Mouse (Mus musculus): Measurements from ENCODE around the gene Gorasp1. TPM values are rescaled to one million over a fixed set of nuclear protein-coding genes. Genes with fewer than 3 reads are reported as not detected.
A peak's percentile ranks its signal among the peaks of the same experiment; 100 is the strongest.

The Gorasp1 gene
- polyA plus RNA-seq, 1 experiment from 2014 or later, result 29.2 TPM

GRCm38 (mm10) chr9:119966221-119966910 lies 29.0 kb upstream of the Gorasp1 start:
- H3K36me3 ChIP-seq (replicated peaks), result peaks cover 2% of the 10 kb centered on the region; the same call in 1 of the 2 replicates
- no peak overlapping the region for H3K4me3 ChIP-seq
- no peaks in the 10 kb centered on the region for H3K9me3 ChIP-seq
- DNase-seq (ENCODE audit: low spot score), result no peak
- no peak overlapping the region; the same call in 1 of the 2 replicates for H3K27ac ChIP-seq (replicated peaks)
- H3K4me1 ChIP-seq, result peaks cover 28% of the 10 kb centered on the region
- WGBS, result 87% methylated on average over 26 of the region's 26 CpGs
- H3K27me3 ChIP-seq (replicated peaks; ENCODE audit: low read depth, poor library complexity, severe bottlenecking), result peaks cover 20% of the 10 kb centered on the region

GRCm38 (mm10) chr9:119965186-119965585 lies 27.8 kb upstream of the Gorasp1 start:
- H3K9me3 ChIP-seq, result no peaks in the 10 kb centered on the region
- no peak for DNase-seq (ENCODE audit: low spot score)
- H3K36me3 ChIP-seq (replicated peaks), result no peaks in the 10 kb centered on the region
- no peak overlapping the region for H3K4me3 ChIP-seq
- 83% methylated on average over 3 of the region's 3 CpGs for WGBS
- peaks cover 26% of the 10 kb centered on the region for H3K27me3 ChIP-seq (replicated peaks; ENCODE audit: low read depth, poor library complexity, severe bottlenecking)
- peaks cover 16% of the 10 kb centered on the region for H3K4me1 ChIP-seq
- H3K27ac ChIP-seq (replicated peaks), result no peak overlapping the region

- no peaks in the 10 kb centered on the region for H3K9me3 ChIP-seq
- WGBS, result 73% methylated on average over 3 of the region's 3 CpGs
- H3K27me3 ChIP-seq (replicated peaks; ENCODE audit: low read depth, poor library complexity, severe bottlenecking), result peaks cover 26% of the 10 kb centered on the region
- no peak overlapping the region for H3K27ac ChIP-seq (replicated peaks)
- H3K36me3 ChIP-seq (replicated peaks), result no peaks in the 10 kb centered on the region
- no peak overlapping the region for H3K4me3 ChIP-seq
- DNase-seq (ENCODE audit: low spot score), result no peak
- peaks cover 13% of the 10 kb centered on the region for H3K4me1 ChIP-seq
Measured at GRCm38 (mm10) chr9:119964206-119964605, 26.8 kb upstream of the Gorasp1 start.

GRCm38 (mm10) chr9:119962987-119963667 lies 25.8 kb upstream of the Gorasp1 start:
- peak overlapping the region; percentile 43 for H3K4me3 ChIP-seq
- no peaks in the 10 kb centered on the region for H3K36me3 ChIP-seq (replicated peaks)
- no peaks in the 10 kb centered on the region for H3K9me3 ChIP-seq
- peak; percentile 89 for DNase-seq (ENCODE audit: low spot score)
- peaks cover 13% of the 10 kb centered on the region for H3K4me1 ChIP-seq
- H3K27ac ChIP-seq (replicated peaks), result peak overlapping the region; percentile 60; the same call in 1 of the 2 replicates
- WGBS, result 9% methylated on average over 21 of the region's 21 CpGs
- peaks cover 26% of the 10 kb centered on the region for H3K27me3 ChIP-seq (replicated peaks; ENCODE audit: low read depth, poor library complexity, severe bottlenecking)

GRCm38 (mm10) chr9:119962216-119962615 lies 24.9 kb upstream of the Gorasp1 start:
- Histone ChIP-seq H3K9me3 (no peaks in the 10 kb centered on the region), H3K4me1 (peaks cover 13% of the 10 kb centered on the region), H3K27me3 (replicated peaks; ENCODE audit: low read depth, poor library complexity, severe bottlenecking) (peaks cover 26% of the 10 kb centered on the region), H3K4me3 (no peak overlapping the region), H3K36me3 (replicated peaks) (no peaks in the 10 kb centered on the region), H3K27ac (replicated peaks) (no peak overlapping the region)
- DNase-seq (ENCODE audit: low spot score), result no peak
- 80% methylated on average over 4 of the region's 4 CpGs for WGBS

GRCm38 (mm10) chr9:119958835-119959234 lies 21.5 kb upstream of the Gorasp1 start:
- Histone ChIP-seq H3K27ac (replicated peaks) (no peak overlapping the region), H3K27me3 (replicated peaks; ENCODE audit: low read depth, poor library complexity, severe bottlenecking) (peaks cover 26% of the 10 kb centered on the region), H3K4me1 (peaks cover 13% of the 10 kb centered on the region), H3K36me3 (replicated peaks) (no peaks in the 10 kb centered on the region), H3K9me3 (no peaks in the 10 kb centered on the region), H3K4me3 (no peak overlapping the region)
- 77% methylated on average over 9 of the region's 9 CpGs for WGBS
- no peak for DNase-seq (ENCODE audit: low spot score)

GRCm38 (mm10) chr9:119951388-119951787 lies 14.0 kb upstream of the Gorasp1 start:
- H3K4me1 ChIP-seq, result peaks cover 9% of the 10 kb centered on the region
- H3K27ac ChIP-seq (replicated peaks), result no peak overlapping the region
- no peaks in the 10 kb centered on the region for H3K9me3 ChIP-seq
- H3K36me3 ChIP-seq (replicated peaks), result no peaks in the 10 kb centered on the region
- no peak for DNase-seq (ENCODE audit: low spot score)
- no peak overlapping the region for H3K4me3 ChIP-seq
- WGBS, result 82% methylated on average over 9 of the region's 9 CpGs
- H3K27me3 ChIP-seq (replicated peaks; ENCODE audit: low read depth, poor library complexity, severe bottlenecking), result no peaks in the 10 kb centered on the region

GRCm38 (mm10) chr9:119950434-119950833 lies 13.1 kb upstream of the Gorasp1 start:
- Histone ChIP-seq H3K27me3 (replicated peaks; ENCODE audit: low read depth, poor library complexity, severe bottlenecking) (no peaks in the 10 kb centered on the region), H3K4me3 (no peak overlapping the region), H3K36me3 (replicated peaks) (no peaks in the 10 kb centered on the region), H3K27ac (replicated peaks) (peak overlapping the region; percentile 61; the same call in 1 of the 2 replicates), H3K4me1 (peaks cover 9% of the 10 kb centered on the region), H3K9me3 (no peaks in the 10 kb centered on the region)
- peak; percentile 24 for DNase-seq (ENCODE audit: low spot score)
- 43% methylated on average over 6 of the region's 6 CpGs for WGBS

GRCm38 (mm10) chr9:119948804-119949203 lies 11.4 kb upstream of the Gorasp1 start:
- 57% methylated on average over 3 of the region's 3 CpGs for WGBS
- no peaks in the 10 kb centered on the region for H3K36me3 ChIP-seq (replicated peaks)
- H3K9me3 ChIP-seq, result no peaks in the 10 kb centered on the region
- no peak for DNase-seq (ENCODE audit: low spot score)
- no peak overlapping the region for H3K27ac ChIP-seq (replicated peaks)
- no peaks in the 10 kb centered on the region for H3K27me3 ChIP-seq (replicated peaks; ENCODE audit: low read depth, poor library complexity, severe bottlenecking)
- peaks cover 10% of the 10 kb centered on the region for H3K4me1 ChIP-seq
- no peak overlapping the region for H3K4me3 ChIP-seq

GRCm38 (mm10) chr9:119945173-119945900 lies 8.0 kb upstream of the Gorasp1 start:
- 76% methylated on average over 12 of the region's 12 CpGs for WGBS
- Histone ChIP-seq H3K4me3 (no peak overlapping the region), H3K27me3 (replicated peaks; ENCODE audit: low read depth, poor library complexity, severe bottlenecking) (no peaks in the 10 kb centered on the region), H3K36me3 (replicated peaks) (no peaks in the 10 kb centered on the region), H3K27ac (replicated peaks) (no peak overlapping the region), H3K4me1 (peaks cover 20% of the 10 kb centered on the region), H3K9me3 (no peaks in the 10 kb centered on the region)
- peak; percentile 22 for DNase-seq (ENCODE audit: low spot score)

GRCm38 (mm10) chr9:119943326-119943725 lies 6.0 kb upstream of the Gorasp1 start:
- DNase-seq (ENCODE audit: low spot score), result no peak
- Histone ChIP-seq H3K27ac (replicated peaks) (no peak overlapping the region), H3K27me3 (replicated peaks; ENCODE audit: low read depth, poor library complexity, severe bottlenecking) (no peaks in the 10 kb centered on the region), H3K9me3 (no peaks in the 10 kb centered on the region), H3K4me3 (no peak overlapping the region), H3K36me3 (replicated peaks) (no peaks in the 10 kb centered on the region), H3K4me1 (peaks cover 33% of the 10 kb centered on the region)
- 54% methylated on average over 1 of the region's 1 CpGs for WGBS

GRCm38 (mm10) chr9:119941861-119942260 lies 4.5 kb upstream of the Gorasp1 start:
- Histone ChIP-seq H3K27ac (replicated peaks) (0 out of 2 replicates have a peak overlapping the region, but pooled peaks have one; percentile 30), H3K27me3 (replicated peaks; ENCODE audit: low read depth, poor library complexity, severe bottlenecking) (no peaks in the 10 kb centered on the region), H3K9me3 (no peaks in the 10 kb centered on the region), H3K4me1 (peaks cover 44% of the 10 kb centered on the region), H3K36me3 (replicated peaks) (no peaks in the 10 kb centered on the region), H3K4me3 (no peak overlapping the region)
- no peak for DNase-seq (ENCODE audit: low spot score)
- 88% methylated on average over 14 of the region's 14 CpGs for WGBS
